Mouse (Mus musculus): Measurements from ENCODE around the gene Slc16a3.

DNA sequence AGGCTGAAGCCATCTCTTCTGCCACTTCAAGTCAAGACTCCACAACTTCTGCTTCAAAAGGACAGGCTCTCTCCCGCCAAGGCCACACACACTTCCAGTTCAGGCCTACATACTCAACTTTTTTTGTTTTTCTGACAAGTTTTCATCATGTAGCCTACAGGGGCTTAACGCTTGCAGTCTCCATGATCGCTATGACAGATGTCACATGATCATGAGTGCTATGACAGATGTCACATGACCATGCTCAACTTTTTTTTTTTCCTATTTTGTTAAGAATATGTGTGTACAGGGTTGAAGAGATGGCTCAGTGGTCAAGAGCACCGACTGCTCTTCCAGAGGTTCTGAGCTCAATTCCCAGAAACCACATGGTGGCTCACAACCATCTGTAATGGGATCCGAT is 30.5 kb upstream of the Slc16a3 start:
- TF ChIP-seq EP300 (IDR thresholded peaks at IDR 0.05; ENCODE audit: low read depth) (no peak), CTCF (IDR thresholded peaks at IDR 0.05; ENCODE audit: low read depth) (no peak)

Data from liver, embryonic 14.5 days (tissue).